Mouse (Mus musculus) adipocyte (in vitro differentiated cells): ENCODE results near the gene Tom1l2.
A peak's percentile ranks its signal among the peaks of the same experiment; 100 is the strongest.

ENCODE experiments used
- DNase-seq: peaks from one replicate; pipeline ENCODE4 v3.0.0-alpha.2; 2016; ENCODE audit warnings: low spot score

The Tom1l2 gene

GRCm38 (mm10) chr11:60346537-60346936, 6.2 kb downstream of the Tom1l2 start:
- DNase-seq, result peak; percentile 82

- DNase-seq, result no peak
Measured at GRCm38 (mm10) chr11:60345868-60346267, 6.8 kb downstream of the Tom1l2 start.

GRCm38 (mm10) chr11:60339361-60339760, 13.3 kb downstream of the Tom1l2 start:
- DNase-seq, result no peak

GRCm38 (mm10) chr11:60338291-60338690, 14.4 kb downstream of the Tom1l2 start:
- no peak for DNase-seq

GRCm38 (mm10) chr11:60335771-60336170, 16.9 kb downstream of the Tom1l2 start:
- DNase-seq, result no peak

- DNase-seq, result no peak
Measured at GRCm38 (mm10) chr11:60334124-60334523, 18.6 kb downstream of the Tom1l2 start.

- DNase-seq, result no peak
Measured at GRCm38 (mm10) chr11:60333461-60333860, 19.2 kb downstream of the Tom1l2 start.

GRCm38 (mm10) chr11:60330551-60330950, 22.2 kb downstream of the Tom1l2 start:
- no peak for DNase-seq

- DNase-seq, result no peak
Measured at GRCm38 (mm10) chr11:60323731-60324130, 29.0 kb downstream of the Tom1l2 start.

GRCm38 (mm10) chr11:60321438-60321837, 31.3 kb downstream of the Tom1l2 start:
- DNase-seq, result no peak

- no peak for DNase-seq
Measured at GRCm38 (mm10) chr11:60320426-60321037, 32.2 kb downstream of the Tom1l2 start.

- no peak for DNase-seq
Measured at GRCm38 (mm10) chr11:60319257-60320066, 33.2 kb downstream of the Tom1l2 start.

GRCm38 (mm10) chr11:60318716-60319115, 34.0 kb downstream of the Tom1l2 start:
- no peak for DNase-seq

- DNase-seq, result peak; percentile 60
Measured at GRCm38 (mm10) chr11:60317376-60318102, 35.2 kb downstream of the Tom1l2 start.

GRCm38 (mm10) chr11:60316883-60317282, 35.8 kb downstream of the Tom1l2 start:
- DNase-seq, result no peak

GRCm38 (mm10) chr11:60316250-60316649, 36.5 kb downstream of the Tom1l2 start:
- DNase-seq, result no peak

- DNase-seq, result peak; percentile 64
Measured at GRCm38 (mm10) chr11:60311025-60311854, 41.5 kb downstream of the Tom1l2 start.

GRCm38 (mm10) chr11:60309875-60310274, 42.8 kb downstream of the Tom1l2 start:
- DNase-seq, result no peak

GRCm38 (mm10) chr11:60308506-60309116, 44.1 kb downstream of the Tom1l2 start:
- DNase-seq, result no peak

- DNase-seq, result no peak
Measured at GRCm38 (mm10) chr11:60308061-60308460, 44.6 kb downstream of the Tom1l2 start.

GRCm38 (mm10) chr11:60307375-60307825, 45.3 kb downstream of the Tom1l2 start:
- DNase-seq, result peak; percentile 48
